Mouse (Mus musculus): ENCODE data around the gene Gtf2a1. TPM values are rescaled to one million over a fixed set of nuclear protein-coding genes. Genes with fewer than 3 reads are reported as not detected.
"Not testable (repeated sequence)": the region's sequence is repeated elsewhere in the genome, so short reads cannot be mapped to it uniquely, and the experiment has no call there.

Gtf2a1 gene
- 41.1 and 59.9 TPM in 2 replicates for total RNA-seq (2015; ENCODE audit: low replicate concordance)
- 38.4 and 49.4 TPM in 2 replicates for total RNA-seq (2017; ENCODE audit: low replicate concordance)

DNA sequence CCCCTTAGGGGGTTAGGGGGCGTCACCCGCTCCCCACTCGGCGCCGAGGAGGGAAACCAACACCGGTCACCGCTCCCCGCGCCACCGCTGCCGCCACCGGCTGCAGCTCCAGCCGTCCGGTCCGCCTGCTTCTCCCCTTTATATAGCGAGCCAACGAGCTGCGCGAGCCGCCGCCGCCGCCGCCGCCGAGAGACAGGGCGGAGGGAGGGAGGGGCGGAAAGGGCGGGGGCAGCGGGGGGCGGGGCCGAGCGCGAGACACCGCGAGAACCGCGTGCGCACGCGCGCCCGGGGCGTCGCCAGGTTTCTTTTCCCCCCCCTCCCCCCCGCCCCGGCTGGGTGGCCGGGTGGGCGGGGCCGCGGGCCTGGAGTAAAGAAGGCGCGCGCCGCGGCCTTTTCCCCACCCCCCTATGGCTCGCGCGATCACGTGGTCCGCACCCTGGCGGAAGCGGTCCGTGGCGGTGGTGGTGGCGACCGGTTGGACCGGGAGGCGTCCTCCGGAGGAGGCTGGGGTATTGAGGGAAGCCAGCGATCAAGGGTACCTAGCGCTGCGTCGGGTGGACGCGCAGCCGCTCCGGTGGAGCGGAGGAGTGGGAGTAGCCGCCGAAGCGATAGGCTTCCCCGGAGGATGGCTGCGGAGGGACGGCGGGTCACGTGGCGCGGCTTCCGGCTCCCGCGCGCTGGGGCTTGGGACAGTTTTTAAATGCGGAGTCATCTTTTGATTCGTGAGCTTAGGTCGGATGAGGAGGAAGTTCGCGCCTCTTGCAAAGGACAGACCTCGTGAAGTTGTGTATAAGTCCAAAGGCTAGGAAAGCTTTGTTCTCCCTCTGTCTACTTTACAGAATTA is at the start of gene Gtf2a1:
Gene Gtf2a1, minus strand, starts transcription at position 641 of the 844 bp plus-strand sequence.
- ATAC-seq (replicated peaks; ENCODE audit: low FRiP score, poor library complexity, severe bottlenecking), result peak; percentile 84

- ATAC-seq (replicated peaks; ENCODE audit: low FRiP score, poor library complexity, severe bottlenecking), result no peak
Measured at GRCm38 (mm10) chr12:91638351-91638750, 48.1 kb upstream of the Gtf2a1 start.

- no peak for ATAC-seq (replicated peaks; ENCODE audit: low FRiP score, poor library complexity, severe bottlenecking)
Measured at GRCm38 (mm10) chr12:91637136-91637909, 47.0 kb upstream of the Gtf2a1 start.

GRCm38 (mm10) chr12:91626482-91626881 is 36.2 kb upstream of the Gtf2a1 start:
- ATAC-seq (replicated peaks; ENCODE audit: low FRiP score, poor library complexity, severe bottlenecking), result no peak

- ATAC-seq (replicated peaks; ENCODE audit: low FRiP score, poor library complexity, severe bottlenecking), result no peak
Measured at GRCm38 (mm10) chr12:91625013-91625412, 34.7 kb upstream of the Gtf2a1 start.

DNA sequence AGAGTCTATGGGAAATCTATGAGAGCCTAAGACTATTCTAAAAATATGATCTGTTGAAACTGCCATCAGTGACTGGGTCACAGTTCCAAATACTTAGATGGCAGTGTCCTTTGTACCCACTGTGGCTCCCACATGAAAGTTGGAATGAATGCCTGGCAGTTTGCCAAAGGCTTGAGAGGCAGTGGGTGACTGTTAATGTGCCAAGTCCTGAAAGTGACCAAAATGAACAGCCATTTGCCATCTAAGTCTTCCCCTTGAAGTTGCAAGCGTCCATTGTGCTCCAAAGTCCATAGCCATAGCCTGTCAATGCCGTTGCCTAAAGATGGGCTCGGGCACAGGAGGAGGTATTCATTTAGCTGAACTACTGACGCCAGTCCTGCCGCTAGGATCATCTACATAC is 19.1 kb upstream of the Gtf2a1 start:
- no peak for ATAC-seq (replicated peaks; ENCODE audit: low FRiP score, poor library complexity, severe bottlenecking)

DNA sequence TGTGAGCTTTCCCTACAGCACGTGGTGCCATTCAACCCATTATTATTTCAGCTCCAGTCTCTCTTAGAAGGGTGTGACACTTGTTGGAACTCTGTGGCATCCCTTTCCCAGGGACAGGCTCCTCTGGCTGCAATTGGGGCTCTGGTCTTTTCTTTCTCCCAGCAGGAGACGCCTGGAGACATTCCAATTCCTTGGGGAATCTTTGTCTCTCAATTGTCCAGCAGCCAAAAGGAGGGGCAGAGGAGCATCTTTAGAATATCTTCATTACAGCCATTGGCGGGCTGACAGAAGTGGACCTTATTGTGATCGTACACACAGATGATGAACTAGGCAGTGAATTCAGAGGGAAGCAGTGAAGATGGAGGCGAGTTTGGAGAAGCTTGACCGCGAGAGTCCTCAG is 17.4 kb upstream of the Gtf2a1 start:
- ATAC-seq (replicated peaks; ENCODE audit: low FRiP score, poor library complexity, severe bottlenecking), result no peak

- ATAC-seq (replicated peaks; ENCODE audit: low FRiP score, poor library complexity, severe bottlenecking), result no peak
Measured at GRCm38 (mm10) chr12:91606651-91607050, 16.4 kb upstream of the Gtf2a1 start.

GRCm38 (mm10) chr12:91604600-91604999 is 14.3 kb upstream of the Gtf2a1 start:
- ATAC-seq (replicated peaks; ENCODE audit: low FRiP score, poor library complexity, severe bottlenecking), result no peak

GRCm38 (mm10) chr12:91592128-91592527 is 1.8 kb upstream of the Gtf2a1 start:
- no peak for ATAC-seq (replicated peaks; ENCODE audit: low FRiP score, poor library complexity, severe bottlenecking)

GRCm38 (mm10) chr12:91591191-91591590 is 904 bp upstream of the Gtf2a1 start:
- ATAC-seq (replicated peaks; ENCODE audit: low FRiP score, poor library complexity, severe bottlenecking), result no peak

- ATAC-seq (replicated peaks; ENCODE audit: low FRiP score, poor library complexity, severe bottlenecking), result no peak
Measured at GRCm38 (mm10) chr12:91590716-91591115, 429 bp upstream of the Gtf2a1 start.

DNA sequence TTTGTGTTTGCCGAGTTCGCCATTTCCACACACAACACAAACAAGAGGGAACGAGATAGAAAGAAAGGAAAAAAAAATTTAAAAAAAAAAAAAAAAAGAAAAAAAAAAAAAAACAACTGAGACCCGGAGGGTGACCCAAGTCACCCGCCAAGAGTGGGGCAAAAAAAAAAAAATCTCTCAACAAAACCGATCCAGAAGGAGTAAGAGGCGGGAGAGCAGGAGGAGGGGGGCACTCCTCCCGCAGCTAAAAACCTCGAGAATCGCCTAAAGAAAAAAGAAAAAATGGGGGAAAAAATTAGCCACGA is 793 bp downstream of the Gtf2a1 start:
- no peak; the same call in 1 of the 2 replicates for ATAC-seq (replicated peaks; ENCODE audit: low FRiP score, poor library complexity, severe bottlenecking)

GRCm38 (mm10) chr12:91588670-91589541 is 1.4 kb downstream of the Gtf2a1 start:
- ATAC-seq (replicated peaks; ENCODE audit: low FRiP score, poor library complexity, severe bottlenecking), result 0 out of 2 replicates have a peak, but pooled peaks have one; percentile 18

DNA sequence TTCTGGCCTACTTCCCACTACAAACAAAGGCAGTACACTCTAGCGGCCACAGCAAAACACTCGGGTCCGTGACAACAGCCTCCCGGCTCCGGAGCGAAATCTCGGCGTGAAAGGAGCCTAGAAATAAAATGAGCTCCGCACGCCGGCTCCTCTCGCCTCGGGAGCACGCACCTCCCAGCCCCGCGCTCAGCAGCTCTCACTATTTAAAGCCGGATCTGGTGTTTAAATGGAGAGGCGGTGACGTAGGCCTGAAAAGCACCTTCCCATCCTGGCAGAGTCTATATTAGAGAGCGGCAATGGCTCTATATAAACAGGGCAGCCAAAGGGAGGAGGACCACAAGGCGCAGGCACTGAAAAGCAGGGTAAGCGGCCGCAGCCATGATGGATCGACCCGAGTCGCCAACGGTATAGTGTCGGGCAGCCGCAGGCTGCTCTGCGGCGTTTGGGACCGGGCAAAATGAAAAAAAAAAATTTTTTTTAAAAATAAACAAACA is 2.1 kb downstream of the Gtf2a1 start:
- peak; percentile 70 for ATAC-seq (replicated peaks; ENCODE audit: low FRiP score, poor library complexity, severe bottlenecking)

GRCm38 (mm10) chr12:91587491-91588033 is 2.7 kb downstream of the Gtf2a1 start:
- no peak for ATAC-seq (replicated peaks; ENCODE audit: low FRiP score, poor library complexity, severe bottlenecking)

DNA sequence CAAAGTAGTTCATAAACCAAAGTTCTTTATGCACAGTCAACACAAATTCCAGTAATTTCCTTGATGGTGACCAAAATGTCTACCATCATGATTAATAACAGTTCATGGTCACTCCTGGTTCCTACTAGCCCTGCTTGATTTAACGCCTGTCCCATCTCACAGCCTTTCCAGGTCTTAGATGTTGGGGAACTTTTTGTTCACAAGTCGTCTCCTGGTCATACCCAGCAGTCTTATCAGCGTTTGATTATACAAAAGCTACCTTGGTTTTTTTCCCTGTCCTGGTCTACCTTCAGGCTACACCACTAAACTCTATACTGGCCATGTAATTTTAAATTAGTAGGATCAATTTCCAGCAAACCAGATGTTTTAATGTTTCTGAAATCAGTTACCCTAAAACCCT is 3.2 kb downstream of the Gtf2a1 start:
- no peak for ATAC-seq (replicated peaks; ENCODE audit: low FRiP score, poor library complexity, severe bottlenecking)

- ATAC-seq (replicated peaks; ENCODE audit: low FRiP score, poor library complexity, severe bottlenecking), result not testable (repeated sequence)
Measured at GRCm38 (mm10) chr12:91585815-91586214, 4.5 kb downstream of the Gtf2a1 start.

DNA sequence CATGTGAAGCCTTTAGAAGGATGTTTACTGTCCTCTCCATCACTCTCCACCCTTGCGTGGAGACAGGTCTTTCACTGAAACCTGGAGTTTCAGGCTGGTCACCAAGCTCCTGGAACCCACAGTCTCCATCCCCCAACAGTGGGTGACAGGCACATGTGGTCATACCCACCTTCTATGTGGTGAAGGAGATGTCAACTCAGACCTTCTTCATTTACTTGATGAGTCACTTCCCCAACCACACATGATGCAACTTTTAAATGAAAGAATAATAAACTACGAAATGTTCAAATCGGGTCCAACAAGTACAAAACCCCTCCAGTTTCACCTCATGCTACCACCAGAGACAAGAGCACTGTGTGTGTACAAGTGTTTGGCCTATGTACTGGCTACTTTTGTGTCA is 5.1 kb downstream of the Gtf2a1 start:
- no peak for ATAC-seq (replicated peaks; ENCODE audit: low FRiP score, poor library complexity, severe bottlenecking)

DNA sequence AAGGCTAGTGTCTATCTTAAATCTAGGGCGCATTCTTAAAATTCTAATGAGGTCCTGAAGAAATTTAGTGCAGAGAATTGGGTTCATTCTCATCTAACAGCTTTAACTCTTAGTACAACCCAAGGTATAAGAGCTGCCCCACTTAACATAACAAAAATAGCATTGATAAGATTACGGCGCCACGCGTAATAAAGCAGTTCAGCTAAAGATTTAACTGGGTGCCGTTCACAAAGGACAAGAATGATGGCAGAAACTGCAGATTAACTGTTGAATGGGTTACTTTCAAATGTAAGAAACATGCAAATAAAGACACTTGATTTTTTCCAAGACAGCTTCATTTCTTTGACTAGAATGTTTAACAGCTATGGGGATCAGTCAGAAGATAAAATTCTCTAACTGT is 6.9 kb downstream of the Gtf2a1 start:
- no peak for ATAC-seq (replicated peaks; ENCODE audit: low FRiP score, poor library complexity, severe bottlenecking)
